Mouse (Mus musculus) hindbrain, embryonic 16.5 days (tissue): ENCODE measurements around the gene Zbtb8a. TPM values are rescaled to one million over a fixed set of nuclear protein-coding genes. Genes with fewer than 3 reads are reported as not detected.

Source experiments
- ATAC-seq: fragments of 200-750 bp; cut with Nextera tagmentation; 2 replicates; pipeline ENCODE4 v1.8.0; 2017; ENCODE audit warnings: moderate TSS enrichment, moderate library complexity
- H3K27ac ChIP-seq: fragments of 300-500 bp; sonication (generic); 2 replicates; pipeline ENCODE4 v1.5.1; 2014; ENCODE audit warnings: low read depth, mild to moderate bottlenecking, control low read depth, low read length, moderate library complexity
- H3K27me3 ChIP-seq: fragments of 300-500 bp; sonication (generic); replicated peaks from 2 replicates; pipeline ENCODE4 v1.6.1; 2014; ENCODE audit warnings: low read length; ENCODE audit not compliant: control insufficient read depth, insufficient read depth
- H3K36me3 ChIP-seq: fragments of 300-500 bp; sonication (generic); 2 replicates; pipeline ENCODE4 v1.6.1; 2014; ENCODE audit warnings: mild to moderate bottlenecking, low read length, moderate library complexity, mixed read lengths; ENCODE audit not compliant: control insufficient read depth, insufficient read depth
- H3K4me1 ChIP-seq: fragments of 300-500 bp; sonication (generic); 2 replicates; pipeline ENCODE4 v1.6.1; 2014; ENCODE audit warnings: low read depth, low read length; ENCODE audit not compliant: control insufficient read depth, insufficient read depth
- H3K4me2 ChIP-seq: fragments of 300-500 bp; sonication (generic); 2 replicates; pipeline ENCODE4 v1.6.1; 2014; ENCODE audit warnings: mild to moderate bottlenecking, low read length, control low read depth, moderate library complexity
- H3K4me3 ChIP-seq: fragments of 300-500 bp; sonication (generic); 2 replicates; pipeline ENCODE4 v1.5.1; 2014; ENCODE audit warnings: mild to moderate bottlenecking, low read length, control low read depth, moderate library complexity
- H3K9ac ChIP-seq: fragments of 300-500 bp; sonication (generic); 2 replicates; pipeline ENCODE4 v1.6.1; 2014; ENCODE audit warnings: low read depth, mild to moderate bottlenecking, control low read depth, low read length, moderate library complexity
- H3K9me3 ChIP-seq: fragments of 300-500 bp; sonication (generic); 2 replicates; pipeline ENCODE4 v1.6.1; 2014; ENCODE audit warnings: mild to moderate bottlenecking, low read length, moderate library complexity; ENCODE audit not compliant: control insufficient read depth
- WGBS: fragments of 180-500 bp; shearing (Covaris S2); extraction: QIAGEN DNeasy Blood & Tissue Kit; methylation state at CpG from one replicate; pipeline ENCODE4 v1.1.7; 2014; 5-methylcytosine and 5-hydroxymethylcytosine counted together
- polyA plus RNA-seq: library from polyadenylated mRNA; unstranded; fragments of >200 nt; fragmentation: Nextera tagmentation; extraction: Ambion mirVana; gene quantifications from 2 replicates; pipeline ENCODE4 v1.2.1, GENCODE M21; 2015

Gene Zbtb8a
- polyA plus RNA-seq, 1 experiment from 2014 or later: 21.7 TPM

DNA sequence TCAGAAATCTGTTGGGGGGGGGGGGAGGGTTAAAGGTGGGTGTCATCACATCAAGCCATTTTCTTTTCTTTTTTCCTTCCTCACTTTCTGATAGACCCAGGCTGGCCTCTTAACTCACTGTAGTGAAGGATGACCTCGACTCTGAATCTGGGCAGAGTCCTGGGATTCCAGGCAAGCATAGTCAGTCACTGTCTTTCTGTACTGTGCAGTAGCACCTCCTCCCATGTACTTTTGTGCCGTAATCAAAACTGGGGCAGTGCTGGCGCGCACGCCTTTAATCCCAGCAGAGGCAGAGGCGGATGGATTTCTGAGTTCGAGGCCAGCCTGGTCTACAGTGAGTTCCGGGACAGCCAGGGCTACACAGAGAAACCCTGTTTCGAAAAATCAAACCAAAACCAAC lies 74.1 kb downstream of the Zbtb8a start:
- H3K9me3 ChIP-seq: no peaks in the 10 kb centered on the region
- H3K4me2 ChIP-seq: no peak overlapping the region
- no peaks in the 10 kb centered on the region for H3K4me1 ChIP-seq
- WGBS: 83% methylated on average over 9 of the region's 9 CpGs
- H3K9ac ChIP-seq: no peak overlapping the region
- no peak overlapping the region for H3K27ac ChIP-seq
- H3K27me3 ChIP-seq: no peaks in the 10 kb centered on the region
- ATAC-seq: no peak
- no peak overlapping the region for H3K4me3 ChIP-seq
- H3K36me3 ChIP-seq: peaks cover 14% of the 10 kb centered on the region

Other genes with a start within 250 kb of the Zbtb8a start
- 10.7 and 11.6 TPM in 2 replicates for gene Fndc5, start 241.1 kb downstream of the Zbtb8a start, polyA plus RNA-seq
- gene S100pbp, start 188.4 kb downstream of the Zbtb8a start, polyA plus RNA-seq: 19.1 and 21.6 TPM in 2 replicates
- gene Yars, start 188.4 kb downstream of the Zbtb8a start, polyA plus RNA-seq: 108 and 112 TPM in 2 replicates
- 7.0 and 10.8 TPM in 2 replicates for gene C77080, start 116.7 kb downstream of the Zbtb8a start, polyA plus RNA-seq
- gene Sync, start 90.5 kb downstream of the Zbtb8a start, polyA plus RNA-seq: 1.7 and 1.9 TPM in 2 replicates
- 238 and 242 TPM in 2 replicates for gene Rbbp4, start 42.7 kb downstream of the Zbtb8a start, polyA plus RNA-seq
- gene Zbtb8os, start 42.4 kb downstream of the Zbtb8a start, polyA plus RNA-seq: 15.1 and 21.3 TPM in 2 replicates
- 18.0 and 19.2 TPM in 2 replicates for gene Zbtb8b, start 62.7 kb upstream of the Zbtb8a start, polyA plus RNA-seq
- gene Bsdc1, start 83.5 kb upstream of the Zbtb8a start, polyA plus RNA-seq: 34.6 and 37.4 TPM in 2 replicates
- gene Tssk3, start 112.9 kb upstream of the Zbtb8a start, polyA plus RNA-seq: 0.72 and 0.79 TPM in 2 replicates
- gene Fam229a, start 113.1 kb upstream of the Zbtb8a start, polyA plus RNA-seq: 0.81 and 1.4 TPM in 2 replicates
- 1,546 and 1,575 TPM in 2 replicates for gene Marcksl1, start 135.5 kb upstream of the Zbtb8a start, polyA plus RNA-seq
- gene Hdac1, start 164.6 kb upstream of the Zbtb8a start, polyA plus RNA-seq: 80.5 and 90.0 TPM in 2 replicates
- 13.5 and 13.9 TPM in 2 replicates for gene Lck, start 195.5 kb upstream of the Zbtb8a start, polyA plus RNA-seq
- gene Fam167b, start 200.4 kb upstream of the Zbtb8a start, polyA plus RNA-seq: 0.35 and 0.58 TPM in 2 replicates
- gene Eif3i, start 222.5 kb upstream of the Zbtb8a start, polyA plus RNA-seq: 216 and 223 TPM in 2 replicates
- gene Tmem234, start 222.6 kb upstream of the Zbtb8a start, polyA plus RNA-seq: 185 and 190 TPM in 2 replicates
- 2.1 and 3.9 TPM in 2 replicates for gene Dcdc2b, start 236.1 kb upstream of the Zbtb8a start, polyA plus RNA-seq
- 27.6 and 33.4 TPM in 2 replicates for gene Iqcc, start 241.0 kb upstream of the Zbtb8a start, polyA plus RNA-seq
- 160 and 169 TPM in 2 replicates for gene Ccdc28b, start 245.8 kb upstream of the Zbtb8a start, polyA plus RNA-seq